Mouse (Mus musculus) ES-E14 (cell line): Measurements from ENCODE around the gene Otud3. TPM values are rescaled to one million over a fixed set of nuclear protein-coding genes. Genes with fewer than 3 reads are reported as not detected.

Experiments
- DNase-seq: peaks from one replicate; pipeline ENCODE4 v3.0.0-alpha.2; 2013; ENCODE audit warnings: low read depth, low spot score
- H3K27ac ChIP-seq: 2 replicates; pipeline ENCODE4 v1.5.1; 2012; ENCODE audit warnings: low read depth, mild to moderate bottlenecking, low read length, moderate library complexity, mixed read lengths; ENCODE audit not compliant: poor library complexity, insufficient read depth, severe bottlenecking
- H3K36me3 ChIP-seq: 2 replicates; pipeline ENCODE4 v1.6.1; 2012; ENCODE audit warnings: mild to moderate bottlenecking, low read length, moderate library complexity, mixed read lengths; ENCODE audit not compliant: control insufficient read depth, poor library complexity, insufficient read depth, severe bottlenecking
- H3K4me1 ChIP-seq, 2 experiments: fragments of 150-350 bp in 1 of 2; sonication (generic) in 1 of 2; 2 replicates each; pipeline ENCODE4 v1.6.1; 2012; ENCODE audit warnings: low read length in 2 of 2, mild to moderate bottlenecking in 1 of 2, mixed read lengths in 1 of 2; ENCODE audit not compliant: control insufficient read depth in 2 of 2, insufficient read depth in 2 of 2, poor library complexity in 1 of 2
- H3K4me3 ChIP-seq, 2 experiments: fragments of 150-350 bp in 1 of 2; sonication (generic) in 1 of 2; 2 replicates each; pipeline ENCODE4 v1.5.1; 2012; ENCODE audit warnings: low read length in 2 of 2, low read depth in 1 of 2, mild to moderate bottlenecking in 1 of 2, mixed read lengths in 1 of 2; ENCODE audit not compliant: insufficient read depth in 1 of 2, poor library complexity in 1 of 2, severe bottlenecking in 1 of 2
- H3K9ac ChIP-seq: 2 replicates; pipeline ENCODE4 v1.6.1; 2012; ENCODE audit warnings: low read depth, mild to moderate bottlenecking, low read length, mixed read lengths; ENCODE audit not compliant: poor library complexity, insufficient read depth, severe bottlenecking
- H3K9me3 ChIP-seq: fragments of 150-350 bp; sonication (generic); 2 replicates; pipeline ENCODE4 v1.6.1; 2012; ENCODE audit warnings: low read depth, mild to moderate bottlenecking, low read length; ENCODE audit not compliant: control insufficient read depth, insufficient read depth
- CHD2 ChIP-seq: IDR thresholded peaks from 2 replicates; pipeline ENCODE4 v1.6.1; 2014; ENCODE audit warnings: mild to moderate bottlenecking, low read depth, low read length, inconsistent platforms
- HCFC1 ChIP-seq: IDR thresholded peaks from 2 replicates; pipeline ENCODE4 v1.6.1; 2012; ENCODE audit warnings: low read length, inconsistent platforms, borderline replicate concordance; ENCODE audit not compliant: insufficient read depth
- MAFK ChIP-seq: IDR thresholded peaks from 2 replicates; pipeline ENCODE4 v1.6.1; 2014; ENCODE audit warnings: mild to moderate bottlenecking, low read depth, low read length, inconsistent platforms; ENCODE audit not compliant: insufficient read depth
- ZC3H11A ChIP-seq: IDR thresholded peaks from 2 replicates; pipeline ENCODE4 v1.6.1; 2012; ENCODE audit warnings: low read depth, mild to moderate bottlenecking, inconsistent platforms, low read length, borderline replicate concordance
- ZNF384 ChIP-seq: IDR thresholded peaks from 2 replicates; pipeline ENCODE4 v1.6.1; 2012; ENCODE audit warnings: low read depth, low read length, inconsistent platforms
- in situ Hi-C, 2 experiments: fragments of 600-800 bp; cut with MboI; formaldehyde crosslinking; loops; one replicate each; pipeline ENCODE4 v1.15.1; 2025; ENCODE audit warnings: low sequenced_read_pairs in 2 of 2, inconsistent platforms in 1 of 2; ENCODE audit not compliant: unreplicated experiment in 2 of 2
- total RNA-seq: library from RNA; depleted of rRNA; stranded (reverse); fragments of 300-350 nt; gene quantifications from 2 replicates; pipeline ENCODE4 v1.2.3, GENCODE M21; 2012

Gene Otud3
- total RNA-seq, 1 experiment: 12.7 TPM

DNA sequence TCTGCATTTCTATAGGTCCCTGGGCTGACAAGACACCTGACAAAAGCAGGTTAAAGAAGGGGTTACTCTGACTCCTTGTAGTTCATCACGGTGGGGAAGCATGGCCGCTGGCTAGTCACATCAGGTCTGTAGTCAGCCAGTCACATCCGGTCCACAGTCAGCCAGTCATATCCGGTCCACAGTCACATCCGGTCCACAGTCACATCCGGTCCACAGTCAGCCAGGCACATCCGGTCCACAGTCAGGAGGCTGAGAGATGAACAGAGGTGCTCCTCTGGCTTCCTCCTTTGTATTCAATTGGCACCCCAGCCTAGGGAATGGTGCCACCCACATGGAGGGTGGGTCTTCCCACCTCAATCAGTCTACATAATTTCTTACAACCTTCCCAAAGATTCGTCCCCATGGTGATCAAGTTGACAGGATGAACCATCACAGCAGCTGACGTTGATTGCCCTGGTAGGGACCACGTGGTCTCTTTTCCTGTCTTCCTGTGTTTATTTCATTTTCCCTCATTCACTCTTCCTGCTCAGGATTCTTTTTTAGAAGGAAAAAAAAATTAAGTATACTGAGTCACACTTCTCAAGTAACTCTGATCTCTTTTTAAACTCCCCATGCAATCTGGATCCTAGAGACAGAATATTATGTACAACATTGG lies 50.3 kb downstream of the Otud3 start, which contains the start of gene Pla2g5:
Pla2g5 (minus strand) TSS at position 139 of the 655 bp plus-strand sequence.
- Histone ChIP-seq H3K9me3 (no peaks in the 10 kb centered on the region), H3K9ac (peak within 1 kb of the TSS; percentile 56; the same call in 1 of the 2 replicates), H3K27ac (peak within 1 kb of the TSS; percentile 33), H3K36me3 (no peaks in the 10 kb centered on the region), H3K4me3 (peak within 1 kb of the TSS; percentile 50 to 60), H3K4me1 (peaks cover 1 to 28% of the 10 kb centered on the region in 2 experiments; a peak in 2 of 4 replicates)
- no peak for TF ChIP-seq CHD2
- TF ChIP-seq HCFC1: peak; percentile 49; the same call in 1 of the 2 replicates
- in situ Hi-C loops: no loop called here
- DNase-seq: no peak

DNA sequence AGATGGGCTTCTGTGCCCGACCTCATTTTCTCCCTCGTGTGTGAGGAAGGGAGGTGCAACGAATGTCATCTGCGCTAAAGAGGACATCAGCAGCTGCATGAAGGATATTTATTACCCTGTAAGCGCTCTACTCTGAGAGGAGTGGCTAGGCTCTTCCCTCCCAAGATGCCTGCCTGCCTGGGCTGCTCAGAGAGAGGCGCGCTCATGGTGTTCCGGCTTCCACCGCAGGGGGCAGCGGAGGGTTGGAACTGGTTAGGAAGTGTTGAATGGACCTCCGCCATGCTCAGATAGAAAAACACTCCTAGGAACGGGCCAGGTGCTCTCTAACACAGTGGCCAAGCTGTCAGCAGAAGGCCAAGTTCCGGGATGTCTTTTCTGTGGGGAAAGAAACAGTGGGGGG lies 54.0 kb downstream of the Otud3 start:
- H3K27ac ChIP-seq: no peak overlapping the region
- peak; percentile 86 for DNase-seq

DNA sequence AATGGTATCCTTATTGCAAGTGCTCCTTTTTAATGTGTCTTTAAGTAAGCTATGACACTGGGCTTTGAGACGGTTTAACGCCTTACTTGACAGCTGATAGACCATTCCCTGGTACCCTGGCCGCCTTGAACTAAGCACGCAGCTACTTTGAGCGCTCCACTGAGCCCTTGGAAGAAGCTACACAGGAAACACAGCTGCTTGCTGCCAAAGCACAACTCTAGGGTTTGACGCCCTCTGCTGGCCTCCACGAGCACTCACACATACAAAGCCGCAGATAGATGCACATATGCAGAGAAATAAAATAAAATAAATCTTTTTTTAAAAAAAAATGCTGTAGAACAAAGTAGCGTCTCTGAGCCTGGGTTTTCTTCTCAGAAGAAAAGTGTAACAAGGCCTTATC lies 54.5 kb downstream of the Otud3 start:
- H3K4me3 ChIP-seq: peak overlapping the region; percentile 55 to 72

More for the DNA sequence above, 54.0 kb downstream of the Otud3 start:
- H3K36me3 ChIP-seq: no peaks in the 10 kb centered on the region
- peak overlapping the region; percentile 54; the same call in 1 of the 2 replicates for H3K9ac ChIP-seq
- H3K9me3 ChIP-seq: no peaks in the 10 kb centered on the region
- peak overlapping the region; percentile 55 to 72 for H3K4me3 ChIP-seq
- in situ Hi-C loops: loop anchor here in 1 of 2 experiments (10.0 kb wide), 2 partner anchors 115 to 415 kb away; no protein-coding TSS in a partner anchor
- TF ChIP-seq MAFK (no peak), CHD2 (no peak), ZC3H11A (0 out of 2 replicates have a peak, but pooled peaks have one; percentile 5)
- H3K4me1 ChIP-seq: peaks cover 0 to 20% of the 10 kb centered on the region in 2 experiments; a peak in 2 of 4 replicates

DNA sequence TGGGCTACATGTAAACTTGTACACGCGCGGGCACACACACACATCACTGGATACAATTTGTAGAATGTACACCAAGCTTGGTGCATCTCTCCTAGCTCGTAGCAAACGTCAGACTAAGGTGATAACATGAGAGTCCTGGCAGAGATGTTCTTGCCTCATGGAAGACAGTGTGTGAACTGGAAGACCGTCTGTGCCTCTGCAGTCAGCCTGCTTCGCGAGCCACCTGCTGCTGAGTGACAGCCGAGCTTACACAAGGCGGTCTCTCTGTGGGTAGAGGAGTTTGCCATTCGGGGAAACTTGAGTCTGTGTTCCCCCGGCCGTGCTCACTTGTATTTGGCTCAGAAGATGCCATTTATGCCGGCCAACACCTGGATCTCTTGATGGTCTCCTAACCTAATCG lies 55.3 kb downstream of the Otud3 start:
- H3K4me3 ChIP-seq: no peak overlapping the region
- in situ Hi-C loops: loop anchor here in 1 of 2 experiments (10.0 kb wide), 2 partner anchors 114 to 414 kb away; no protein-coding TSS in a partner anchor
- H3K9ac ChIP-seq: no peak overlapping the region
- TF ChIP-seq MAFK: no peak
- no peak for TF ChIP-seq HCFC1
- TF ChIP-seq CHD2: no peak
- no peak for TF ChIP-seq ZNF384
- no peak for TF ChIP-seq ZC3H11A
- no peak for DNase-seq
- H3K4me1 ChIP-seq: peaks cover 0 to 18% of the 10 kb centered on the region in 2 experiments; a peak in 2 of 4 replicates
- H3K27ac ChIP-seq: no peak overlapping the region
- no peaks in the 10 kb centered on the region for H3K9me3 ChIP-seq
- no peaks in the 10 kb centered on the region for H3K36me3 ChIP-seq

More for the DNA sequence above, 54.5 kb downstream of the Otud3 start:
- no peak for TF ChIP-seq HCFC1
- TF ChIP-seq MAFK: no peak
- TF ChIP-seq CHD2: no peak
- no peak for TF ChIP-seq ZNF384
- no peak for TF ChIP-seq ZC3H11A
- in situ Hi-C loops: loop anchor here in 1 of 2 experiments (10.0 kb wide), 2 partner anchors 114 to 414 kb away; no protein-coding TSS in a partner anchor
- Histone ChIP-seq H3K9ac (peak overlapping the region; percentile 54; the same call in 1 of the 2 replicates), H3K36me3 (no peaks in the 10 kb centered on the region), H3K4me1 (peaks cover 0 to 18% of the 10 kb centered on the region in 2 experiments; a peak in 2 of 4 replicates), H3K9me3 (no peaks in the 10 kb centered on the region), H3K27ac (no peak overlapping the region)
- peak; percentile 70 for DNase-seq
